11 mouse cellular contexts compared by ENCODE assay signal in the genomic region with DNA sequence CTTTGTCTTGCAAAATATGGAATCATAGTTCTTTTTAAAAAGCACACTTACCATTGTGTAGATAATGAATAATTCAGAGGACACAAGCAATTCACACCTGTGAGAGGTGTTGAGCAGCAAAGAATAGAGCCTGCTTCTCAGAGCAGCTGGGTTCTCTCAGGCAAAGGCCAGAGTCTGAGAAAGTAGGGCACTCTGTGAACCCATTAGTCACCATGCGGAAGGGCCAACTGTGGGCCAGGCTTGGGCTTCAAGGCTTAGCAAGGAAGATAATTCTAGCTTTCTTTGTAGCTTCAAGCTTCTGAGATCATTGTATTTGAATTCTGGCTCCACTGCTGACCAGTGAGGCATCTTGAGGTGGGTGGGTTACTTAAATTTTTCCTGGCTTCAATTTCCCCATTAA. TPM values are rescaled to one million over a fixed set of nuclear protein-coding genes. Genes with fewer than 3 reads are reported as not detected.
A peak's percentile ranks its signal among the peaks of the same experiment; 100 is the strongest.
DNase-seq lines count a peak whose midpoint lies in the region; ATAC-seq and TF ChIP-seq lines count a peak whose summit lies in the region.
"Had no signal": no experiment of that assay in that cellular context is flagged by ENCODE, and none has a peak within 500 bp of the region (broad histone marks: within the 10 kb centered on the region; RNA-seq: fewer than 3 reads in every experiment).

No protein-coding gene starts in this region.

- H3K9me3 ChIP-seq in kidney, embryonic 15.5 days (replicated peaks), result no peaks in the 10 kb centered on the region
- no peaks in the 10 kb centered on the region for H3K9me3 ChIP-seq in kidney, embryonic 16.5 days (ENCODE audit: low read length)
- no peaks in the 10 kb centered on the region for H3K9me3 ChIP-seq in forebrain, embryonic 15.5 days
- H3K9me3 ChIP-seq: stomach, embryonic 15.5 days had no signal

- no peak for ATAC-seq in kidney, embryonic 15.5 days (replicated peaks; ENCODE audit: low FRiP score)
- ATAC-seq in kidney, embryonic 16.5 days (ENCODE audit: low FRiP score, low TSS enrichment), result no peak
- ATAC-seq in forebrain, embryonic 15.5 days (replicated peaks), result no peak
- ATAC-seq in megakaryocyte progenitor cell, adult 5-6 weeks (replicated peaks; ENCODE audit: poor library complexity), result no peak

- peak overlapping the region; percentile 98; the same call in 1 of the 2 replicates for H3K4me2 ChIP-seq in kidney, embryonic 15.5 days
- no peak overlapping the region for H3K4me2 ChIP-seq in kidney, embryonic 16.5 days (replicated peaks; ENCODE audit: low read depth, low read length)
- peak overlapping the region; percentile 84 for H3K4me2 ChIP-seq in forebrain, embryonic 15.5 days (replicated peaks)
- peak overlapping the region; percentile 90 for H3K4me2 ChIP-seq in myocyte (ENCODE audit: low read depth)

- DNase-seq in brain, embryonic 14.5 days (ENCODE audit: low read depth), result peak; percentile 63
- DNase-seq in thymus, postnatal 0 days (ENCODE audit: low spot score), result no peak
- DNase-seq in left cerebral cortex, postnatal 4 days, result no peak
- DNase-seq: heart, postnatal 14 days had no signal

- H3K27ac ChIP-seq in kidney, embryonic 15.5 days, result no peak overlapping the region
- H3K27ac ChIP-seq in kidney, embryonic 16.5 days (ENCODE audit: low read length), result no peak overlapping the region
- H3K27ac ChIP-seq in forebrain, embryonic 15.5 days (replicated peaks), result peak overlapping the region; percentile 99; the same call in 1 of the 2 replicates
- H3K27ac ChIP-seq: liver, embryonic 14.5 days; stomach, embryonic 15.5 days had no signal

- H3ac ChIP-seq in myocyte (ENCODE audit: control insufficient read depth, insufficient read length), result no peak overlapping the region

- H3K4me3 ChIP-seq in kidney, embryonic 15.5 days (replicated peaks), result no peak overlapping the region
- no peak overlapping the region for H3K4me3 ChIP-seq in kidney, embryonic 16.5 days (ENCODE audit: low read length)
- peak overlapping the region; percentile 92 for H3K4me3 ChIP-seq in forebrain, embryonic 15.5 days
- no peak overlapping the region for H3K4me3 ChIP-seq in myocyte
- H3K4me3 ChIP-seq: stomach, embryonic 15.5 days had no signal

- H3K4me1 ChIP-seq in kidney, embryonic 15.5 days, result peaks cover 25% of the 10 kb centered on the region
- H3K4me1 ChIP-seq in kidney, embryonic 16.5 days (ENCODE audit: insufficient read depth, low read length), result peaks cover 29% of the 10 kb centered on the region
- peaks cover 37% of the 10 kb centered on the region for H3K4me1 ChIP-seq in forebrain, embryonic 15.5 days

- 78% methylated on average over 1 of the region's 1 CpGs for WGBS in kidney, embryonic 15.5 days
- WGBS in kidney, embryonic 16.5 days, result 89% methylated on average over 1 of the region's 1 CpGs
- WGBS in forebrain, embryonic 15.5 days, result 40% methylated on average over 1 of the region's 1 CpGs

- H3K9ac ChIP-seq in kidney, embryonic 15.5 days, result no peak overlapping the region
- no peak overlapping the region for H3K9ac ChIP-seq in kidney, embryonic 16.5 days (replicated peaks; ENCODE audit: low read length)
- H3K9ac ChIP-seq in forebrain, embryonic 15.5 days (replicated peaks), result peak overlapping the region; percentile 32; the same call in 1 of the 2 replicates
- H3K9ac ChIP-seq: liver, embryonic 14.5 days; stomach, embryonic 15.5 days had no signal

- no peaks in the 10 kb centered on the region for H3K36me3 ChIP-seq in kidney, embryonic 15.5 days
- H3K36me3 ChIP-seq in kidney, embryonic 16.5 days (ENCODE audit: insufficient read depth, low read length), result no peaks in the 10 kb centered on the region
- no peaks in the 10 kb centered on the region for H3K36me3 ChIP-seq in forebrain, embryonic 15.5 days
- no peaks in the 10 kb centered on the region for H3K36me3 ChIP-seq in myocyte (ENCODE audit: control insufficient read depth, insufficient read depth)
- H3K36me3 ChIP-seq: stomach, embryonic 15.5 days had no signal

- peaks cover 49% of the 10 kb centered on the region for H3K27me3 ChIP-seq in kidney, embryonic 15.5 days
- H3K27me3 ChIP-seq in kidney, embryonic 16.5 days (ENCODE audit: insufficient read depth, low read length), result peaks cover 30% of the 10 kb centered on the region
- H3K27me3 ChIP-seq in forebrain, embryonic 15.5 days, result no peaks in the 10 kb centered on the region
- no peaks in the 10 kb centered on the region for H3K27me3 ChIP-seq in myocyte (ENCODE audit: control insufficient read depth, insufficient read depth, insufficient read length)

- TF ChIP-seq CTCF in brain, embryonic 14.5 days (IDR thresholded peaks at IDR 0.05; ENCODE audit: borderline replicate concordance, extremely low read depth, insufficient read depth, insufficient read length), result no peak

- intact Hi-C loops in left cerebral cortex, postnatal 4 days (cut with DNase I), result no loop called here

- no peaks in the 10 kb centered on the region for H3K79me2 ChIP-seq in myocyte (ENCODE audit: control insufficient read depth, insufficient read depth)

- TF ChIP-seq POLR2A in brain, embryonic 14.5 days (IDR thresholded peaks at IDR 0.05; ENCODE audit: borderline replicate concordance, extremely low read depth, insufficient read depth, insufficient read length, poor library complexity, severe bottlenecking), result no peak
- no peak for TF ChIP-seq POLR2A in myocyte (IDR thresholded peaks at IDR 0.05; ENCODE audit: insufficient read length, low read depth)

TF ChIP-seq in myocyte, 11 proteins besides CTCF, POLR2A, EP300 and RAD21:
- no peak for TF ChIP-seq CEBPB (IDR thresholded peaks at IDR 0.05; ENCODE audit: insufficient read depth, poor library complexity, severe bottlenecking)

RNA-seq across cellular contexts. Expression of a gene that starts 2.8 kb away (rescaled TPM):
- 15.5 and 16.8 TPM in 2 replicates for polyA plus RNA-seq in kidney, embryonic 15.5 days (2015; fragmentation: Nextera tagmentation; extraction: Ambion mirVana)
- 17.1 and 17.3 TPM in 2 replicates for polyA plus RNA-seq in kidney, embryonic 16.5 days (2015; fragmentation: Nextera tagmentation; extraction: Ambion mirVana)
- polyA plus RNA-seq in brain, embryonic 14.5 days (2012; rRNA removed), result 36.0 and 38.2 TPM in 2 replicates
- 41.6 and 46.2 TPM in 2 replicates for polyA plus RNA-seq in forebrain, embryonic 15.5 days (2015; fragmentation: Nextera tagmentation; extraction: Ambion mirVana)
- 6.5 TPM for polyA plus RNA-seq in myocyte (2012; fragmentation: generic; extraction: Trizol)
- 7.5 and 8.4 TPM in 2 replicates for polyA plus RNA-seq in thymus, postnatal 0 days (2015; fragmentation: Nextera tagmentation; extraction: Ambion mirVana)
- total RNA-seq in left cerebral cortex, postnatal 4 days (2021), result 10 to 100 TPM; 55.6 to 57.5 TPM
- 7.5 and 10.9 TPM in 2 replicates for total RNA-seq in megakaryocyte progenitor cell, adult 5-6 weeks (2015)
- 8.0 and 9.5 TPM in 2 replicates for total RNA-seq in megakaryocyte progenitor cell, adult 5-6 weeks (2017)
